Mouse (Mus musculus): ENCODE data around the gene Zfyve27. TPM values are rescaled to one million over a fixed set of nuclear protein-coding genes. Genes with fewer than 3 reads are reported as not detected.

The Zfyve27 gene
- polyA plus RNA-seq (2015; fragmentation: Nextera tagmentation; extraction: Ambion mirVana) = 62.0 and 65.1 TPM in 2 replicates

- Histone ChIP-seq H3K4me2 (no peak within 1 kb of the TSS), H3K9ac (no peak within 1 kb of the TSS), H3K9me3 (no peaks in the 10 kb centered on the region), H3K4me1 (replicated peaks) (peaks cover 27% of the 10 kb centered on the region), H3K4me3 (no peak within 1 kb of the TSS), H3K27me3 (peaks cover 16% of the 10 kb centered on the region), H3K36me3 (no peaks in the 10 kb centered on the region), H3K27ac (replicated peaks) (no peak within 1 kb of the TSS; the same call in 1 of the 2 replicates)
- 66% methylated on average over 5 of the region's 5 CpGs for WGBS
- ATAC-seq (ENCODE audit: low read depth) = no peak
Measured at GRCm38 (mm10) chr19:42163764-42164163, at the start of gene Zfyve27. TSS of gene Zfyve27 (plus strand) at chr19:42163951.

- H3K4me1 ChIP-seq (replicated peaks) = no peaks in the 10 kb centered on the region
- H3K27me3 ChIP-seq = no peaks in the 10 kb centered on the region
- no peak overlapping the region for H3K27ac ChIP-seq (replicated peaks)
- no peak overlapping the region for H3K4me3 ChIP-seq
- ATAC-seq (ENCODE audit: low read depth) = no peak
- H3K36me3 ChIP-seq = peaks cover 77% of the 10 kb centered on the region
- 91% methylated on average over 4 of the region's 4 CpGs for WGBS
- H3K9ac ChIP-seq = no peak overlapping the region
- H3K9me3 ChIP-seq = no peaks in the 10 kb centered on the region
- H3K4me2 ChIP-seq = no peak overlapping the region
Measured at GRCm38 (mm10) chr19:42115783-42116335, 47.9 kb upstream of the Zfyve27 start.

GRCm38 (mm10) chr19:42118142-42118541 lies 45.6 kb upstream of the Zfyve27 start:
- Histone ChIP-seq H3K4me3 (no peak overlapping the region), H3K27ac (replicated peaks) (no peak overlapping the region), H3K9me3 (no peaks in the 10 kb centered on the region), H3K27me3 (no peaks in the 10 kb centered on the region), H3K36me3 (peaks cover 96% of the 10 kb centered on the region), H3K9ac (no peak overlapping the region), H3K4me2 (no peak overlapping the region), H3K4me1 (replicated peaks) (no peaks in the 10 kb centered on the region)
- WGBS = 94% methylated on average over 9 of the region's 9 CpGs
- ATAC-seq (ENCODE audit: low read depth) = no peak

- 87% methylated on average over 5 of the region's 5 CpGs for WGBS
- H3K4me3 ChIP-seq = no peak overlapping the region
Measured at GRCm38 (mm10) chr19:42118596-42118995, 45.2 kb upstream of the Zfyve27 start.

GRCm38 (mm10) chr19:42120451-42120850 lies 43.3 kb upstream of the Zfyve27 start:
- WGBS = 93% methylated on average over 8 of the region's 8 CpGs
- Histone ChIP-seq H3K9ac (no peak overlapping the region), H3K27me3 (no peaks in the 10 kb centered on the region), H3K4me3 (no peak overlapping the region), H3K4me2 (no peak overlapping the region), H3K9me3 (no peaks in the 10 kb centered on the region), H3K4me1 (replicated peaks) (no peaks in the 10 kb centered on the region), H3K27ac (replicated peaks) (no peak overlapping the region), H3K36me3 (peaks cover 96% of the 10 kb centered on the region)
- no peak for ATAC-seq (ENCODE audit: low read depth)

More at GRCm38 (mm10) chr19:42118596-42118995, 45.2 kb upstream of the Zfyve27 start:
- H3K9ac ChIP-seq = no peak overlapping the region
- H3K9me3 ChIP-seq = no peaks in the 10 kb centered on the region
- H3K4me2 ChIP-seq = no peak overlapping the region
- no peak for ATAC-seq (ENCODE audit: low read depth)
- H3K4me1 ChIP-seq (replicated peaks) = no peaks in the 10 kb centered on the region
- H3K36me3 ChIP-seq = peaks cover 96% of the 10 kb centered on the region
- H3K27me3 ChIP-seq = no peaks in the 10 kb centered on the region
- H3K27ac ChIP-seq (replicated peaks) = no peak overlapping the region

- ATAC-seq (ENCODE audit: low read depth) = no peak
- Histone ChIP-seq H3K4me3 (no peak overlapping the region), H3K36me3 (peaks cover 56% of the 10 kb centered on the region), H3K9me3 (no peaks in the 10 kb centered on the region), H3K27me3 (peaks cover 17% of the 10 kb centered on the region), H3K4me2 (no peak overlapping the region), H3K27ac (replicated peaks) (no peak overlapping the region), H3K4me1 (replicated peaks) (peaks cover 17% of the 10 kb centered on the region), H3K9ac (no peak overlapping the region)
- 87% methylated on average over 13 of the region's 13 CpGs for WGBS
Measured at GRCm38 (mm10) chr19:42124684-42125083, 39.1 kb upstream of the Zfyve27 start.

GRCm38 (mm10) chr19:42125501-42126218 lies 38.1 kb upstream of the Zfyve27 start:
- H3K4me3 ChIP-seq = no peak overlapping the region
- H3K4me1 ChIP-seq (replicated peaks) = peaks cover 23% of the 10 kb centered on the region
- 77% methylated on average over 11 of the region's 11 CpGs for WGBS
- peaks cover 17% of the 10 kb centered on the region for H3K27me3 ChIP-seq
- no peak overlapping the region for H3K9ac ChIP-seq
- no peak for ATAC-seq (ENCODE audit: low read depth)
- no peak overlapping the region for H3K4me2 ChIP-seq
- no peak overlapping the region for H3K27ac ChIP-seq (replicated peaks)
- H3K36me3 ChIP-seq = peaks cover 47% of the 10 kb centered on the region
- no peaks in the 10 kb centered on the region for H3K9me3 ChIP-seq

- no peak overlapping the region for H3K27ac ChIP-seq (replicated peaks)
- ATAC-seq (ENCODE audit: low read depth) = no peak
- peaks cover 17% of the 10 kb centered on the region for H3K27me3 ChIP-seq
- WGBS = 92% methylated on average over 6 of the region's 6 CpGs
- H3K36me3 ChIP-seq = peaks cover 41% of the 10 kb centered on the region
- peaks cover 23% of the 10 kb centered on the region for H3K4me1 ChIP-seq (replicated peaks)
- H3K9me3 ChIP-seq = no peaks in the 10 kb centered on the region
- H3K4me2 ChIP-seq = no peak overlapping the region
- no peak overlapping the region for H3K4me3 ChIP-seq
- no peak overlapping the region for H3K9ac ChIP-seq
Measured at GRCm38 (mm10) chr19:42126219-42126605, 37.5 kb upstream of the Zfyve27 start.

- ATAC-seq (ENCODE audit: low read depth) = no peak
- peaks cover 23% of the 10 kb centered on the region for H3K4me1 ChIP-seq (replicated peaks)
- no peak overlapping the region for H3K27ac ChIP-seq (replicated peaks)
- 90% methylated on average over 5 of the region's 5 CpGs for WGBS
- peaks cover 33% of the 10 kb centered on the region for H3K36me3 ChIP-seq
- H3K9me3 ChIP-seq = no peaks in the 10 kb centered on the region
- no peak overlapping the region for H3K9ac ChIP-seq
- H3K4me3 ChIP-seq = no peak overlapping the region
- no peak overlapping the region for H3K4me2 ChIP-seq
- H3K27me3 ChIP-seq = peaks cover 17% of the 10 kb centered on the region
Measured at GRCm38 (mm10) chr19:42127024-42127423, 36.7 kb upstream of the Zfyve27 start.

- H3K27ac ChIP-seq (replicated peaks) = peak overlapping the region; percentile 54; the same call in 1 of the 2 replicates
- H3K9ac ChIP-seq = peak overlapping the region; percentile 79
- peak overlapping the region; percentile 98 for H3K4me2 ChIP-seq
- 6% methylated on average over 23 of the region's 23 CpGs for WGBS
- peaks cover 21% of the 10 kb centered on the region for H3K36me3 ChIP-seq
- ATAC-seq (ENCODE audit: low read depth) = no peak
- peaks cover 23% of the 10 kb centered on the region for H3K4me1 ChIP-seq (replicated peaks)
- H3K9me3 ChIP-seq = no peaks in the 10 kb centered on the region
- peaks cover 17% of the 10 kb centered on the region for H3K27me3 ChIP-seq
- peak overlapping the region; percentile 62 for H3K4me3 ChIP-seq
Measured at GRCm38 (mm10) chr19:42128052-42128740, 35.6 kb upstream of the Zfyve27 start.

- H3K4me3 ChIP-seq = peak within 1 kb of the TSS; percentile 62
- no peaks in the 10 kb centered on the region for H3K9me3 ChIP-seq
- peak within 1 kb of the TSS; percentile 98 for H3K4me2 ChIP-seq
- peak; percentile 96 for ATAC-seq (ENCODE audit: low read depth)
- peaks cover 17% of the 10 kb centered on the region for H3K27me3 ChIP-seq
- peaks cover 14% of the 10 kb centered on the region for H3K36me3 ChIP-seq
- WGBS = under 1% methylated on average over 54 of the region's 54 CpGs
- H3K4me1 ChIP-seq (replicated peaks) = peaks cover 23% of the 10 kb centered on the region
- peak within 1 kb of the TSS; percentile 54 for H3K27ac ChIP-seq (replicated peaks)
- peak within 1 kb of the TSS; percentile 79 for H3K9ac ChIP-seq
Measured at GRCm38 (mm10) chr19:42128787-42129508, 34.8 kb upstream of the Zfyve27 start, which contains the start of gene Avpi1. TSS of gene Avpi1 (minus strand) at chr19:42129059.
